Mouse (Mus musculus) cerebellum, adult 2 months (tissue): Measurements from ENCODE around the gene Aacs.

Source experiments
- CTCF ChIP-seq: fragments of 200-500 bp; IDR thresholded peaks from 2 replicates; pipeline ENCODE4 v1.5.1; 2011; ENCODE audit warnings: low read depth, mild to moderate bottlenecking, control low read depth, low read length, moderate library complexity, borderline replicate concordance; ENCODE audit not compliant: insufficient read depth
- POLR2A ChIP-seq: fragments of 200-500 bp; IDR thresholded peaks from 2 replicates; pipeline ENCODE4 v1.6.1; 2011; ENCODE audit warnings: low read length, control low read depth, borderline replicate concordance; ENCODE audit not compliant: insufficient read depth

DNA sequence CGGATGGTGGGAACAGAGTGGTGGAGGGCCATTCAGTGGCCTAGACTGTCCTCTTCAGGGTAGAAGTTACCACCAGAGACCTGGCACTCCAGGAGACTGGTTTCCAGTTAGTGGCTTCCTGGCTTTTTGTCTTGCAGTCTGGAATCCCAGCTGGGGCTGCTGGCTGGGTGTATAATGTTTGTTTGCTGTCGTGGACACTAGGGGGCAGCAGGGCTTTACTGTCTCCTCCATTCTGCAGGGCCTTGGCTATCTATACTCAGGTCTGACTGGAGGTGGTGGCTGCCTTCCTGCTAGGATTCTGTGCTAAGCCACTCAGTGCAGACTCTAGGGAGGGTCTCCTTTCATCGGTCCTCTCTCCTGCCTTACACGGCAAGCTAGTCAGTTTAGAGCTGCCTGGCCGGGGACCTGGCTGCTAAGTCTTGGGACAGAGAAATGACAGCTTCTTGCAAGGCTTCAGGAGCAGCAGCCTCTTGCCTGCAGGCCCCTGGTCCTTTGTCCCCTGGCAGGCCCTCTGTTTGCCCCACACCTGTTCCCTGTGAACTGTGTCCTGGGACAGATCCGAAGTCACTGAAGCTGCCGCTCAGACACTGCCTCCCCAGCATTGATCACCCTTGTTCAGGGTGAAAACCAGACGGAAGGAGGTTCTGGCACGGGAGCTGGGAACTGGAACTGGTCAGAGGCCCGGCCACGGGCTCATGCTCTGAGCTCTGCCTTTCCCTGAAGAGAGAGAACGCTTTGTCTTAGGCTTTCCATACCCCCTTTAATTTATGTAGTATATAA is 22.4 kb downstream of the Aacs start:
- TF ChIP-seq CTCF (peak; percentile 76), POLR2A (no peak)
